Mouse (Mus musculus) heart, embryonic 14.5 days (tissue): ENCODE results near the gene Cux1. TPM values are rescaled to one million over a fixed set of nuclear protein-coding genes. Genes with fewer than 3 reads are reported as not detected.

Experiments
- ATAC-seq: fragments of 200-750 bp; cut with Nextera tagmentation; 2 replicates; pipeline ENCODE4 v1.8.0; 2017; ENCODE audit warnings: low read depth, moderate TSS enrichment; ENCODE audit not compliant: insufficient number of reproducible peaks, insufficient read depth, low FRiP score
- H3K27ac ChIP-seq, 2 experiments: fragments of 200-500 bp in 1 of 2; fragments of 300-500 bp in 1 of 2; sonication (generic) in 1 of 2; replicated peaks in 1 of 2; 2 replicates each; pipeline ENCODE4 v1.5.1; 2012 to 2014; ENCODE audit warnings: low read depth in 2 of 2, low read length in 2 of 2, control low read depth in 1 of 2, mild to moderate bottlenecking in 1 of 2, mixed read lengths in 1 of 2; ENCODE audit not compliant: control insufficient read depth in 1 of 2, insufficient read depth in 1 of 2
- H3K27me3 ChIP-seq: fragments of 300-500 bp; sonication (generic); 2 replicates; pipeline ENCODE4 v1.6.1; 2014; ENCODE audit warnings: mild to moderate bottlenecking, low read length, control low read depth; ENCODE audit not compliant: control insufficient read depth, insufficient read depth
- H3K36me3 ChIP-seq: fragments of 300-500 bp; sonication (generic); 2 replicates; pipeline ENCODE4 v1.6.1; 2014; ENCODE audit warnings: mild to moderate bottlenecking, control low read depth, low read length, mixed read lengths; ENCODE audit not compliant: control insufficient read depth, insufficient read depth
- H3K4me1 ChIP-seq, 2 experiments: fragments of 200-500 bp in 1 of 2; fragments of 300-500 bp in 1 of 2; sonication (generic) in 1 of 2; 2 replicates each; pipeline ENCODE4 v1.6.1; 2012 to 2014; ENCODE audit warnings: low read length in 2 of 2, control low read depth in 1 of 2, mixed read lengths in 1 of 2; ENCODE audit not compliant: control insufficient read depth in 2 of 2, insufficient read depth in 2 of 2
- H3K4me2 ChIP-seq: fragments of 300-500 bp; sonication (generic); 2 replicates; pipeline ENCODE4 v1.6.1; 2014; ENCODE audit warnings: mild to moderate bottlenecking, low read length
- H3K4me3 ChIP-seq, 2 experiments: fragments of 200-500 bp in 1 of 2; fragments of 300-500 bp in 1 of 2; sonication (generic) in 1 of 2; 2 replicates each; pipeline ENCODE4 v1.5.1; 2012 to 2014; ENCODE audit warnings: low read length in 2 of 2, mild to moderate bottlenecking in 2 of 2, control low read depth in 1 of 2, low read depth in 1 of 2, moderate library complexity in 1 of 2; ENCODE audit not compliant: control insufficient read depth in 1 of 2, insufficient read depth in 1 of 2
- H3K9ac ChIP-seq: fragments of 300-500 bp; sonication (generic); 2 replicates; pipeline ENCODE4 v1.6.1; 2014; ENCODE audit warnings: mild to moderate bottlenecking, low read length
- H3K9me3 ChIP-seq: fragments of 300-500 bp; sonication (generic); 2 replicates; pipeline ENCODE4 v1.6.1; 2016; ENCODE audit warnings: low read length, control low read depth; ENCODE audit not compliant: control insufficient read depth
- WGBS: fragments of 180-500 bp; shearing (Covaris S2); extraction: QIAGEN DNeasy Blood & Tissue Kit; methylation state at CpG from one replicate; pipeline ENCODE4 v1.1.7; 2014; 5-methylcytosine and 5-hydroxymethylcytosine counted together
- polyA plus RNA-seq: library from polyadenylated mRNA; unstranded; fragments of >200 nt; fragmentation: Nextera tagmentation; extraction: Ambion mirVana; gene quantifications from 2 replicates; pipeline ENCODE4 v1.2.1, GENCODE M21; 2014

The Cux1 gene
- polyA plus RNA-seq, 1 experiment from 2014 or later = 71.6 TPM

DNA sequence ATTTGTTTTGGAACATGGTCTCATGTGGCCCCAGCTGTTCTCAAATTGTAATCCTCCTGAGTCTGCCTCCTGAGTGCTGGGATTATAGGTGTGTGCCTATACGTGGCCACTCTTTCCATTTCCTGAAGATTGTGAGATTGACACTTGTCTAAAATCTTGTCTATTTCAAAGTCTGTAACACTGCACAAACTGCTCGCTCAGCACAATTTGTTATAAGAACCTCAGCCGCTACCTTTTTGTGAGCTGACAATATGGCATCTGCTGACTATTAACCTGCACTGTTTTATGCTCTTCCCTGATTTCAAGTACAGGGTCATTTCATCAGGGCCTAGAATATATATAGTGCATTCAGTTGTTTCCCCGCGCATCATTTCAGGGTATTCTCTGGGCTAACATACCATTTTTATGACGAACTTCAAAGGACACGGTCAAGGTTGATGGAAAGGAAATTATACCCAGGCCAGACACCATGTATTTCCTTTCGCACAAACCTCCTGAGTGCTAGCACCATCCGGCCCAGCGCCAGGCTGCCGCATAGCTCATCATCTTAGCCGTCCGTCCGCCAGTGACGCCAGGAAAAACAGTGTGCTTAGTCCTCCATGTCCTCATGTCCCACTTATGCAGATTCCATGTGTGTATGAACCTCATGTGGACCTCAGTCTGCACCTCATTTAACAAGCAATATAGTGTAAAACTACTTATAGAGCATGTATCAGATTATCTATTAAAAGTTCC lies 224.0 kb downstream of the Cux1 start:
- H3K27ac ChIP-seq = no peak overlapping the region
- no peak overlapping the region for H3K4me3 ChIP-seq
- H3K9me3 ChIP-seq = no peaks in the 10 kb centered on the region
- peaks cover 0 to 11% of the 10 kb centered on the region in 2 experiments; a peak in 2 of 4 replicates for H3K4me1 ChIP-seq
- no peak for ATAC-seq
- 87% methylated on average over 15 of the region's 15 CpGs for WGBS
- no peak overlapping the region for H3K9ac ChIP-seq
- H3K4me2 ChIP-seq = no peak overlapping the region
- no peaks in the 10 kb centered on the region for H3K27me3 ChIP-seq
- H3K36me3 ChIP-seq = peaks cover 44% of the 10 kb centered on the region

DNA sequence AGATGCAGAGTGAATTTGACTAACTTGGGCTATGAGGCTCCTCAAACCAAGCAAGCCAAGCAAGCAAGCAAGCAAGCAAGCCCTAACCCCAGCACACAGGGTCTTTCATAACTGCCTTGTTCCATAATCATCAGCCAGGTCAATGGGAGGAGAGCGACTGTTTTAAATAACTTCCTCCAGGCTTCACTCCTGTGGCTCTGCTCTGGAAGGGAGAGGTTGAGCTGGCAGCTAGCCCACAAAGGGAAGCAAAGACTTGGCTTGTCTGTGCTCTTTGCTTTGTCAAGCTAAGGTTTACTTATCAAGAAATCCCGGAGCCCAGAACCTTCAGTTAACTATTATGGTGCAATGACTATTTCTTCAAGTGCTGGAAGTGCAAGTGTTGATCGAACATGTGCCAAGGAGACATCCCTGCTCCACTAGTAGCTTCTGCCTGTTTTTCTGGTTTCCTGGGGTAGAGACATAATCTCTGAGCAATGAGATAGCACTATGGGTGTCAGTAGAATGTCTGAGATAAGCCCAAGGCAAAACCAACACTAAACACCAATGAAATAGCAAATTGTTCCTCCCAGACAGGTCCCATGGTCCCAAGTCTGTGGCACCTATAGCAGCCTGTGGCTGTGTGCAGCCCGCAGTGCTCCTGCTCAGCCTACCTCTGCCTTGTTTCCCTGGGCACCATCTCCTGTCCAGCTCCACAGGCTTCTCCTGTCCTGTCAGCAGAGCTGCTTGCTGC lies 230.3 kb downstream of the Cux1 start:
- WGBS = 39% methylated on average over 4 of the region's 4 CpGs
- Histone ChIP-seq H3K9me3 (no peaks in the 10 kb centered on the region), H3K27ac (peak overlapping the region; percentile 42 to 66; a peak in 3 of 4 replicates), H3K4me1 (peaks cover 10 to 23% of the 10 kb centered on the region in 2 experiments), H3K9ac (no peak overlapping the region), H3K27me3 (no peaks in the 10 kb centered on the region), H3K4me2 (no peak overlapping the region), H3K4me3 (no peak overlapping the region), H3K36me3 (peaks cover 66% of the 10 kb centered on the region)
- no peak for ATAC-seq

DNA sequence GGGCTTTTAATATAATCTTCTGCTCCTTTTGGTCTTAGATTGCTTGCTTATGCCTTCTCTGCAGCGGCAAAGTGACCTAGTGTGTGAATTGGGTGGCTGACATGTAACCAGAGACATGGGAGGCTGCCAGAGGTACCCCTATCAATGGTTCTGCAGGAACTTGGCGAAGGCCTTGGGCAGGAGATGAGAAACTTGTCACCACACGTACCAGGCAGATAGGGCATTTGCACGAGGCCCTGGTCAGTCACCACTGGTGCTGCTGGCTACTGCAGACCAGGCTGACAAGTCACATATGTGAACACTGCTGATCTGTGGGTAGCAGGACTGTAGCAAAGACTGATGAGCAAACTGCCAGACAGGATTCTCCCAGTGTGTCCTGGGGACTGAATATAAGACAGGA lies 231.6 kb downstream of the Cux1 start:
- H3K4me3 ChIP-seq = no peak overlapping the region
- no peak overlapping the region for H3K9ac ChIP-seq
- 74% methylated on average over 4 of the region's 4 CpGs for WGBS
- ATAC-seq = no peak
- H3K4me2 ChIP-seq = no peak overlapping the region
- no peaks in the 10 kb centered on the region for H3K9me3 ChIP-seq
- H3K36me3 ChIP-seq = peaks cover 71% of the 10 kb centered on the region
- no peaks in the 10 kb centered on the region for H3K27me3 ChIP-seq
- H3K4me1 ChIP-seq = peaks cover 10 to 23% of the 10 kb centered on the region in 2 experiments
- H3K27ac ChIP-seq = no peak overlapping the region

DNA sequence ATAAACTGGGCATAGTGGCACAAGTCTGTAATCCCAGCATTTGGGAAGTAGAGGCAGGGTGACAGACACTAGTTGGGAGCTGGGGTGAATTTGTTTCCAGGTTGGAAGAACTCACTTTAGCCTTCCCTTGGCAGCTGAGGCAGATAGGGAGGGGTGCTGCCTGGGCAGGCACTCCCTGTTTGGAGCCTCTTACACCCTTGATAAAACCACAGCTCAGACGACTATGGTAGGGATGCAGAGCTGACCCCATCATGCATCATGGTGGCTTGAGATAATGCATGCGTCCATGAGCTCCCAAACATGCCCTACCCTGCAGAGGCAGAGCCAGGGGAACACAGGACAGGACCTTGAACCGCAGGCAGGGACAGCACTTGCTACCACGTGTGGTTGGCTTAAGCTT lies 232.5 kb downstream of the Cux1 start:
- WGBS = 72% methylated on average over 4 of the region's 4 CpGs
- ATAC-seq = no peak
- no peak overlapping the region for H3K4me3 ChIP-seq
- H3K36me3 ChIP-seq = peaks cover 74% of the 10 kb centered on the region
- H3K9ac ChIP-seq = no peak overlapping the region
- peaks cover 10 to 23% of the 10 kb centered on the region in 2 experiments for H3K4me1 ChIP-seq
- H3K4me2 ChIP-seq = no peak overlapping the region
- no peaks in the 10 kb centered on the region for H3K27me3 ChIP-seq
- H3K9me3 ChIP-seq = no peaks in the 10 kb centered on the region
- no peak overlapping the region for H3K27ac ChIP-seq

DNA sequence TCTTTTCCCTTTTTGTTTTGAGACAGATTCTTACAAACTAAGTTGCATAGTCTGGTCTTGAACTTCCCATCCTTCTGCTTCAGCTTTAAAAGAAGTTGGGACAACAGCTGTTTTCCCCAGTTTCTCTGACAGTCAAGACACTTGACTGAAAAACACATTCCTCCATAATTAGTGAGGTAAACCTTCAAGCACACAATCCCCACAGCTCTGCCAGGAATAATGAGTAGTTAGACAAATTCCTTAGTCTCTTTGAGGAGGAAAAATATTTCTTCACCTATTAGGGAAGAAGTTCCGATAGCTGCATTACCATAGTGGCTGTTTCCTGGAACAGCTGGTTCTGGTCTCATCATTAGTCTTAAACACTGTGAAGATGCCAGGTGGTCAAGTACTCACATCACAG lies 233.2 kb downstream of the Cux1 start:
- Histone ChIP-seq H3K9ac (no peak overlapping the region), H3K4me2 (no peak overlapping the region), H3K9me3 (no peaks in the 10 kb centered on the region), H3K27me3 (no peaks in the 10 kb centered on the region), H3K4me3 (no peak overlapping the region), H3K36me3 (peaks cover 71% of the 10 kb centered on the region), H3K4me1 (peaks cover 10 to 23% of the 10 kb centered on the region in 2 experiments), H3K27ac (no peak overlapping the region)
- no peak for ATAC-seq
- WGBS = 94% methylated on average over 1 of the region's 1 CpGs

DNA sequence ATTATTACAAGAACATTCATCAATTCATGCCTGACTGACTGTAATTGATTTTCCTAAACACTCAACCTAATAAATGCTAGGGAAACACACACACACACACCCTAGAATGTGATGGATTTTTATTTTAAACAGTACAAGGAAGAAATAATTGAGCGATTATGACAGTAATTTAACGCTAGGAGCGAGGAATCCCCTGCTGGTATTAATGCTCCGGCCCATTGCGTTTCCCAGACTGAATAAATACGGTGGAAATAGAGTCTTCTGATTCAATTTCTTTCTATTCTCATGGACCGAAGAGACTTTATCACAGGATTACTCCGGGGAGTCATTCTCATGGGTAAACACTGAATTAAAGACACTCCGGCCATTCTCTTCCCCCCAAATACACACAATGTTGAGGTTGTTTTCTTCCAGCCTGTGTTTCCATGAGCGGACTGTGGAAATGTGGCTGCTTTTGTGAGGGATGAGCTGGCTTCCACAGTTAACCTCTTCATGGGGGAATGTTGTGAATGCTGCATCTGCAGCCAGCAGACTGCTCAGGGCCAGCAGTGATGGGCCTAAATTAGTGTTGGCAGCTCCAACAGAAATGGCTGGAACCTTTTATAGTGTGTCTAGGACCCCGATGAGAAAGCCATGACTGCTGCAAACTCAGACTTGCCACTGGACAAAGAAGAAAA lies 234.4 kb downstream of the Cux1 start:
- Histone ChIP-seq H3K4me2 (no peak overlapping the region), H3K27ac (no peak overlapping the region), H3K9me3 (no peaks in the 10 kb centered on the region), H3K27me3 (no peaks in the 10 kb centered on the region), H3K9ac (no peak overlapping the region), H3K4me1 (peaks cover 10 to 22% of the 10 kb centered on the region in 2 experiments), H3K4me3 (no peak overlapping the region), H3K36me3 (peaks cover 64% of the 10 kb centered on the region)
- 94% methylated on average over 11 of the region's 11 CpGs for WGBS
- no peak for ATAC-seq

DNA sequence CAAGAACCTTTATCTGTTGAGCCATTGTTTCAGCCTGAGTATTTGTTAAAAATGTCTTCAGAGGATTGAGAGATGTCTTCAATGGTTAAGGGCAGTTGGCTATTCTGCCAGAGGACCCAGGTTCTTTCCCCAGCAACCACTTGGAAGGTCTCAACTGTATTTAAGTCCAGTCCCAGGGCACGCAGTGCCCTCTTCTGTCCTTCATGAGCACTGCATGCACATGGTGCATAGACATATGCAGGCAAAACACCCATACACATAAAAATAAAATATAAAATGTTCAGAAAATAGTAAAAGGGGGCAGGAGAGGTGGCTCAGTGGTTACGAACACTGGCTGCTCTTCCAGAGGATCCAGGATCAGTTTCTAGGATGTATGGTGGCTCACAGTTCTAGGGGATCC lies 239.6 kb downstream of the Cux1 start:
- H3K9ac ChIP-seq = no peak overlapping the region
- H3K36me3 ChIP-seq = peaks cover 86% of the 10 kb centered on the region
- H3K27me3 ChIP-seq = no peaks in the 10 kb centered on the region
- peaks cover 9 to 16% of the 10 kb centered on the region in 2 experiments for H3K4me1 ChIP-seq
- WGBS = 97% methylated on average over 2 of the region's 2 CpGs
- H3K9me3 ChIP-seq = no peaks in the 10 kb centered on the region
- ATAC-seq = no peak
- no peak overlapping the region for H3K4me3 ChIP-seq
- no peak overlapping the region for H3K27ac ChIP-seq
- H3K4me2 ChIP-seq = no peak overlapping the region
